Mouse (Mus musculus): ENCODE measurements around the gene Heatr4. TPM values are rescaled to one million over a fixed set of nuclear protein-coding genes. Genes with fewer than 3 reads are reported as not detected.
"Not testable (repeated sequence)": the region's sequence is repeated elsewhere in the genome, so short reads cannot be mapped to it uniquely, and the experiment has no call there.

Gene Heatr4
- total RNA-seq, 2 experiments from 2014 or later = 0.12 TPM; not detected in 1

- not testable (repeated sequence) for DNase-seq (ENCODE audit: low spot score in 2 of 2)
Measured at GRCm38 (mm10) chr12:83938592-83938991, 46.1 kb downstream of the Heatr4 start.

- DNase-seq (ENCODE audit: low spot score in 2 of 2) = no peak
Measured at GRCm38 (mm10) chr12:83937600-83937999, 47.1 kb downstream of the Heatr4 start.

- DNase-seq (ENCODE audit: low spot score in 2 of 2) = no peak
Measured at GRCm38 (mm10) chr12:83929186-83929804, 55.4 kb downstream of the Heatr4 start.

- DNase-seq (ENCODE audit: low spot score in 2 of 2) = no peak
Measured at GRCm38 (mm10) chr12:83927747-83928146, 56.9 kb downstream of the Heatr4 start.

- no peak for DNase-seq (ENCODE audit: low spot score in 2 of 2)
Measured at GRCm38 (mm10) chr12:83926061-83926460, 58.6 kb downstream of the Heatr4 start.

- no peak for DNase-seq (ENCODE audit: low spot score in 2 of 2)
Measured at GRCm38 (mm10) chr12:83925160-83925703, 59.4 kb downstream of the Heatr4 start.

GRCm38 (mm10) chr12:83924332-83924731 lies 60.3 kb downstream of the Heatr4 start:
- no peak for DNase-seq (ENCODE audit: low spot score in 2 of 2)

- DNase-seq (ENCODE audit: low spot score in 2 of 2) = no peak
Measured at GRCm38 (mm10) chr12:83923486-83923859, 61.2 kb downstream of the Heatr4 start.

- DNase-seq (ENCODE audit: low spot score in 2 of 2) = no peak
Measured at GRCm38 (mm10) chr12:83922724-83923485, 61.7 kb downstream of the Heatr4 start.

- DNase-seq (ENCODE audit: low spot score in 2 of 2) = peak; percentile 97 to 99
Measured at GRCm38 (mm10) chr12:83921535-83922381, 62.9 kb downstream of the Heatr4 start, which contains the start of gene Numb. Gene Numb (minus strand): TSS chr12:83921934.

- no peak for DNase-seq (ENCODE audit: low spot score in 2 of 2)
Measured at GRCm38 (mm10) chr12:83920721-83921441, 63.8 kb downstream of the Heatr4 start.

- DNase-seq (ENCODE audit: low spot score in 2 of 2) = no peak
Measured at GRCm38 (mm10) chr12:83916884-83917283, 67.8 kb downstream of the Heatr4 start.

- DNase-seq (ENCODE audit: low spot score in 2 of 2) = no peak
Measured at GRCm38 (mm10) chr12:83914797-83915196, 69.9 kb downstream of the Heatr4 start.

GRCm38 (mm10) chr12:83914202-83914740 lies 70.4 kb downstream of the Heatr4 start:
- no peak for DNase-seq (ENCODE audit: low spot score in 2 of 2)

GRCm38 (mm10) chr12:83910451-83910850 lies 74.2 kb downstream of the Heatr4 start:
- no peak for DNase-seq (ENCODE audit: low spot score in 2 of 2)

Other genes starting within 250 kb of the Heatr4 start
- gene Papln, start 221.2 kb downstream of the Heatr4 start, total RNA-seq (2021) = 1 to 10 TPM; 1.4 to 3.7 TPM
- gene Numb, start 62.9 kb downstream of the Heatr4 start, total RNA-seq (2021) = 10 to 100 TPM; 31.6 to 32.1 TPM
- 10 to 100 TPM; 14.0 to 15.8 TPM for gene Riox1, start 34.2 kb downstream of the Heatr4 start, total RNA-seq (2021)
- 10 to 100 TPM; 15.0 to 15.3 TPM for gene Acot2, start 3.0 kb upstream of the Heatr4 start, total RNA-seq (2021)
- 10 to 100 TPM; 20.7 to 23.9 TPM for gene Acot1, start 24.6 kb upstream of the Heatr4 start, total RNA-seq (2021)
- gene Acot4, start 53.5 kb upstream of the Heatr4 start, total RNA-seq (2021) = 1 to 10 TPM; 2.2 to 4.4 TPM
- gene Gm49366, start 54.1 kb upstream of the Heatr4 start, total RNA-seq (2021) = not detected
- gene Acot3, start 67.3 kb upstream of the Heatr4 start, total RNA-seq (2021) = 1 to 10 TPM; 1.2 to 1.8 TPM
- gene Acot5, start 84.5 kb upstream of the Heatr4 start, total RNA-seq (2021) = 1 to 10 TPM; 6.2 to 6.5 TPM
- gene Acot6, start 115.8 kb upstream of the Heatr4 start, total RNA-seq (2021) = 1 to 10 TPM; 4.7 to 5.0 TPM
- 100 to 1,000 TPM in 1 of 2 experiments, 10 to 100 TPM in 1; 94.3 to 102 TPM for gene Dnal1, start 129.5 kb upstream of the Heatr4 start, total RNA-seq (2021)
- 1 to 10 TPM; 3.3 to 4.5 TPM for gene Pnma1, start 163.6 kb upstream of the Heatr4 start, total RNA-seq (2021)
- gene Elmsan1, start 234.0 kb upstream of the Heatr4 start, total RNA-seq (2021) = 10 to 100 TPM; 17.0 to 18.1 TPM